Mouse (Mus musculus) heart, postnatal 0 days (tissue): ENCODE data around the gene Igfbpl1.

ENCODE experiments used
- CTCF ChIP-seq: IDR thresholded peaks from 2 replicates; pipeline ENCODE4 v1.5.1; 2016; ENCODE audit warnings: antibody characterized with exemption, control low read depth, low read depth
- EP300 ChIP-seq: IDR thresholded peaks from 2 replicates; pipeline ENCODE4 v1.6.1; 2016; ENCODE audit warnings: antibody characterized with exemption, low read depth

GRCm38 (mm10) chr4:45786674-45787073 is 40.0 kb downstream of the Igfbpl1 start:
- TF ChIP-seq CTCF (peak; percentile 28), EP300 (no peak)
